Mouse (Mus musculus) intestine, postnatal 0 days (tissue): ENCODE results near the gene Ophn1. TPM values are rescaled to one million over a fixed set of nuclear protein-coding genes. Genes with fewer than 3 reads are reported as not detected.

ENCODE experiments used
- ATAC-seq: fragments of 200-750 bp; cut with Nextera tagmentation; 2 replicates; pipeline ENCODE4 v1.8.0; 2017; ENCODE audit warnings: mild to moderate bottlenecking, moderate TSS enrichment, moderate library complexity
- H3K27ac ChIP-seq: fragments of 300-500 bp; sonication (generic); 2 replicates; pipeline ENCODE4 v1.5.1; 2014; ENCODE audit warnings: mild to moderate bottlenecking, low read depth, low read length, moderate library complexity
- H3K27me3 ChIP-seq: fragments of 300-500 bp; sonication (generic); replicated peaks from 2 replicates; pipeline ENCODE4 v1.6.1; 2014; ENCODE audit warnings: low read length, mixed read lengths; ENCODE audit not compliant: control insufficient read depth, insufficient read depth
- H3K36me3 ChIP-seq: fragments of 300-500 bp; sonication (generic); 2 replicates; pipeline ENCODE4 v1.6.1; 2014; ENCODE audit warnings: mild to moderate bottlenecking, moderate library complexity; ENCODE audit not compliant: control insufficient read depth, insufficient read depth
- H3K4me1 ChIP-seq: fragments of 300-500 bp; sonication (generic); replicated peaks from 2 replicates; pipeline ENCODE4 v1.6.1; 2014; ENCODE audit warnings: antibody characterized with exemption, low read length, mixed read lengths; ENCODE audit not compliant: control insufficient read depth, insufficient read depth
- H3K4me2 ChIP-seq: fragments of 300-500 bp; sonication (generic); replicated peaks from 2 replicates; pipeline ENCODE4 v1.6.1; 2014; ENCODE audit warnings: low read depth, mild to moderate bottlenecking, moderate library complexity
- H3K4me3 ChIP-seq: fragments of 300-500 bp; sonication (generic); 2 replicates; pipeline ENCODE4 v1.5.1; 2014; ENCODE audit warnings: low read depth, low read length
- H3K9ac ChIP-seq: fragments of 300-500 bp; sonication (generic); 2 replicates; pipeline ENCODE4 v1.6.1; 2014; ENCODE audit warnings: mild to moderate bottlenecking, low read depth, low read length
- H3K9me3 ChIP-seq: fragments of 300-500 bp; sonication (generic); 2 replicates; pipeline ENCODE4 v1.6.1; 2016; ENCODE audit warnings: mixed run types; ENCODE audit not compliant: control insufficient read depth
- CTCF ChIP-seq: sonication (generic); IDR thresholded peaks from 2 replicates; pipeline ENCODE4 v1.5.1; 2016; ENCODE audit warnings: low read depth, mild to moderate bottlenecking, control low read depth, antibody characterized with exemption, moderate library complexity
- WGBS: fragments of 180-500 bp; shearing (Covaris S2); extraction: QIAGEN DNeasy Blood & Tissue Kit; methylation state at CpG from one replicate; pipeline ENCODE4 v1.1.7; 2014; 5-methylcytosine and 5-hydroxymethylcytosine counted together
- polyA plus RNA-seq: library from polyadenylated mRNA; unstranded; fragments of >200 nt; fragmentation: Nextera tagmentation; extraction: Ambion mirVana; gene quantifications from 2 replicates; pipeline ENCODE4 v1.2.1, GENCODE M21; 2015

Ophn1 gene
- polyA plus RNA-seq, 1 experiment from 2014 or later: 4.8 TPM

DNA sequence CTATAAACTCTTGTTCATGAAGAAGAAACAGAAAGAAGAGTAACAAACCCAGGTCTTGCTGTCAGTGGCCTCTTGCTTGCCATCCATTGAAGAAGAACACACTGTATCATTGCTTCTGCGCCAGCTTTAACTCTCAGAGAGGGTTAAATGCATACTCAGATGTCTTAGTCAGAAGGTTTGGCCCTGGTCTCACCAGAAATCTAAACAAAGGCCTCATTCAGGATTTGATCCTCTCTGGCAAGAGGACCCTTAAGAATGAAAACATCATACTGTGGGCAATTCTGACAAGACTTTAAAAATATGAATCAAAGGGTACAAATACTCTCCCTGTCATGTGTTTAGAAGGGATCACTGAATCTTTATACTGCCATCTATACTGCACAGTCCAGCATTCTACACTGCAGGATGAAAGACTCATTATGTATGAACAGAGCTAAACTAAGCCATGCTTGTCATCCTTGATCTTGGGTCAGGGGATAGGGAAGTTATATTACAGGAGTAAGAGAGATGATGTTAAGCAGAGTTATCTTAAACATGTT lies 139.5 kb downstream of the Ophn1 start:
- H3K9me3 ChIP-seq: no peaks in the 10 kb centered on the region
- no peaks in the 10 kb centered on the region for H3K36me3 ChIP-seq
- no peak overlapping the region for H3K4me2 ChIP-seq
- H3K4me1 ChIP-seq: no peaks in the 10 kb centered on the region
- H3K4me3 ChIP-seq: no peak overlapping the region
- no peaks in the 10 kb centered on the region for H3K27me3 ChIP-seq
- H3K27ac ChIP-seq: no peak overlapping the region
- H3K9ac ChIP-seq: no peak overlapping the region
- ATAC-seq: no peak
- 66% methylated on average over 1 of the region's 1 CpGs for WGBS
- TF ChIP-seq CTCF: no peak

GRCm38 (mm10) chrX:98736758-98737157 lies 154.1 kb downstream of the Ophn1 start:
- WGBS: 78% methylated on average over 5 of the region's 5 CpGs
- Histone ChIP-seq H3K27me3 (no peaks in the 10 kb centered on the region), H3K4me3 (no peak overlapping the region), H3K36me3 (no peaks in the 10 kb centered on the region), H3K4me2 (no peak overlapping the region), H3K9ac (no peak overlapping the region), H3K27ac (no peak overlapping the region), H3K9me3 (no peaks in the 10 kb centered on the region), H3K4me1 (no peaks in the 10 kb centered on the region)
- ATAC-seq: no peak
- TF ChIP-seq CTCF: no peak

DNA sequence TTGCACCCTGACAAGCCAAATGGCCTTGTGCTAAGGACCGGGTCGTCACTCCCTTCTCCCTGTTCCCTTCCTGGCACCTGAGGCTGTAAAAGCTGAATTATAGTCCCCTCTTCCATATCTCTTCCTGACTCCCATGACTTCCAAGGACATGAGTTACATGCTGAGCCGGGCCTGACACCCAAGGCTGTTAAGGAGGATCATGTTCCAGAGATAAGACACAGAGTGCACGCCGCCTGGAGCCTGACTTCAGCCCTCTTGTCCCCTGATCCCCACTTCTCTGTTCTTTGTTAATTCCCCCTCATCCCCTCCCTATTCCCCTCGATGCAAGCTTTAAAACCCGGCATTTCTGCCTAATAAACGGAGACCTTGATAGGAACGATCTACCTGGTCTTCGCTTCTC lies 167.8 kb downstream of the Ophn1 start:
- no peak for TF ChIP-seq CTCF
- H3K27me3 ChIP-seq: no peaks in the 10 kb centered on the region
- 61% methylated on average over 10 of the region's 10 CpGs for WGBS
- no peak overlapping the region for H3K4me2 ChIP-seq
- ATAC-seq: no peak
- no peaks in the 10 kb centered on the region for H3K4me1 ChIP-seq
- H3K9me3 ChIP-seq: no peaks in the 10 kb centered on the region
- no peak overlapping the region for H3K9ac ChIP-seq
- H3K36me3 ChIP-seq: no peaks in the 10 kb centered on the region
- H3K27ac ChIP-seq: no peak overlapping the region
- H3K4me3 ChIP-seq: no peak overlapping the region

DNA sequence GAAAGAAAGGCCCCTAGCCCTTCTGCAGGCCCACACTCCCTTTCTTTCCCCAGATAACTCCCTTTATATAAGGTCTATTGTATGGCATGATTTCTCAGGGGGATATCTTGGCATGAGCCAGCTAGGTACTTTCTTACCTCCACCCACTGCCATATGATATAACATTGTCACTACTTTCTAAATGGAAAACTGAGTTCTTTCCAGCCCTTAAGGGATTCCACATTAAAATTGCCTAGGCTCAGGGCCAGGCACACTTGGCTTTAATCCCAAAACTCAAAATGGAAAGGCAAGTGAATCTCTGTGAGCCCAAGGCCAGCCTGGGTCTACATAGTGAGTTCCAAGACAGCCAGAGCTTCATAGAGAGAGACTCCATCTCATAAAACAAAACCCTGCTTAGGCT lies 183.1 kb downstream of the Ophn1 start:
- Histone ChIP-seq H3K9me3 (no peaks in the 10 kb centered on the region), H3K4me2 (no peak overlapping the region), H3K27ac (no peak overlapping the region), H3K4me3 (no peak overlapping the region), H3K4me1 (no peaks in the 10 kb centered on the region), H3K27me3 (no peaks in the 10 kb centered on the region), H3K36me3 (no peaks in the 10 kb centered on the region), H3K9ac (no peak overlapping the region)
- TF ChIP-seq CTCF: no peak
- no peak for ATAC-seq

GRCm38 (mm10) chrX:98701635-98702034 lies 189.2 kb downstream of the Ophn1 start:
- Histone ChIP-seq H3K4me2 (no peak overlapping the region), H3K36me3 (no peaks in the 10 kb centered on the region), H3K4me3 (no peak overlapping the region), H3K4me1 (no peaks in the 10 kb centered on the region), H3K9ac (no peak overlapping the region), H3K27ac (no peak overlapping the region), H3K27me3 (no peaks in the 10 kb centered on the region), H3K9me3 (no peaks in the 10 kb centered on the region)
- TF ChIP-seq CTCF: peak; percentile 86
- WGBS: 11% methylated on average over 4 of the region's 4 CpGs
- no peak for ATAC-seq

- no peak overlapping the region for H3K4me3 ChIP-seq
- no peak for ATAC-seq
- H3K27me3 ChIP-seq: no peaks in the 10 kb centered on the region
- H3K27ac ChIP-seq: no peak overlapping the region
- H3K36me3 ChIP-seq: no peaks in the 10 kb centered on the region
- no peak overlapping the region for H3K9ac ChIP-seq
- H3K4me2 ChIP-seq: no peak overlapping the region
- TF ChIP-seq CTCF: peak; percentile 50
- no peaks in the 10 kb centered on the region for H3K4me1 ChIP-seq
- H3K9me3 ChIP-seq: no peaks in the 10 kb centered on the region
Measured at GRCm38 (mm10) chrX:98682603-98683002, 208.2 kb downstream of the Ophn1 start.

GRCm38 (mm10) chrX:98681281-98681680 lies 209.5 kb downstream of the Ophn1 start:
- no peaks in the 10 kb centered on the region for H3K27me3 ChIP-seq
- H3K36me3 ChIP-seq: no peaks in the 10 kb centered on the region
- H3K4me3 ChIP-seq: no peak overlapping the region
- WGBS: 69% methylated on average over 2 of the region's 2 CpGs
- no peak overlapping the region for H3K9ac ChIP-seq
- H3K9me3 ChIP-seq: no peaks in the 10 kb centered on the region
- no peaks in the 10 kb centered on the region for H3K4me1 ChIP-seq
- H3K27ac ChIP-seq: no peak overlapping the region
- ATAC-seq: no peak
- no peak for TF ChIP-seq CTCF
- H3K4me2 ChIP-seq: no peak overlapping the region
